Mouse (Mus musculus): ENCODE measurements around the gene Prokr2.

DNA sequence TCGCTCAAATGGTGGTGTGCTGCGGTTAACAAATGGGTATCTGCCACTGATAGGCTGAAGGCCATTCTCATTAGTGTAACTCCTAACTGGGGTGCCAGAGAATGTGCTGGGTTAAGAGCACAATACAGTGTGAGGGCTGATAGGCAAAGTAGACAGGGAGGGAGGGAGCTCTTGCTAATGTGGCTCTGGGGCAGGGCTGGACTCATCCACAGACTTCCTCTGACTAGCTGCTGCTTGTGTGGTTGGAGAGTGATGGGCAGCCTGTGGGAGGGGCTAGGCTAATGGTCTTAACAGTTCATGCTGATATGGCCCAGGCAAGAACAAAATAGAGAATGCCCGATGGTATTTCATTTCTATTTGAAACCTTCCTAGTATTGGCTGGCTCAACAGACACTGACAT lies 44.0 kb downstream of the Prokr2 start:
- no peak for TF ChIP-seq POLR2A (IDR thresholded peaks at IDR 0.05; ENCODE audit: borderline replicate concordance, insufficient read depth, low read length)
- no peak for TF ChIP-seq CTCF (IDR thresholded peaks at IDR 0.05; ENCODE audit: borderline replicate concordance, insufficient read depth, low read depth, low read length)

All from cerebellum, adult 2 months (tissue).